Mouse (Mus musculus) CH12F3 (cell line): Measurements from ENCODE around the gene Mkrn2os.

Source experiments
- in situ Hi-C: fragments of 300-500 bp; cut with MboI; formaldehyde crosslinking; loops from 2 replicates; pipeline ENCODE4 v1.14.3; 2020; ENCODE audit warnings: low sequenced_read_pairs

Gene Mkrn2os

GRCm38 (mm10) chr6:115583430-115584125, 8.8 kb downstream of the Mkrn2os start:
- in situ Hi-C loops: no loop called here

- in situ Hi-C loops: no loop called here
Observed at GRCm38 (mm10) chr6:115582328-115583115, 9.9 kb downstream of the Mkrn2os start.

GRCm38 (mm10) chr6:115580810-115581209, 11.6 kb downstream of the Mkrn2os start:
- in situ Hi-C loops: no loop called here

- in situ Hi-C loops: no loop called here
Observed at GRCm38 (mm10) chr6:115577941-115578340, 14.4 kb downstream of the Mkrn2os start.

- in situ Hi-C loops: no loop called here
Observed at GRCm38 (mm10) chr6:115577407-115577806, 15.0 kb downstream of the Mkrn2os start.

GRCm38 (mm10) chr6:115574171-115574570, 18.2 kb downstream of the Mkrn2os start:
- in situ Hi-C loops: no loop called here

- in situ Hi-C loops: no loop called here
Observed at GRCm38 (mm10) chr6:115565479-115566045, 26.8 kb downstream of the Mkrn2os start.

- in situ Hi-C loops: no loop called here
Observed at GRCm38 (mm10) chr6:115559651-115560632, 32.4 kb downstream of the Mkrn2os start.

GRCm38 (mm10) chr6:115558176-115558575, 34.2 kb downstream of the Mkrn2os start:
- in situ Hi-C loops: no loop called here

- in situ Hi-C loops: no loop called here
Observed at GRCm38 (mm10) chr6:115555485-115555884, 36.9 kb downstream of the Mkrn2os start.

GRCm38 (mm10) chr6:115546276-115546675, 46.1 kb downstream of the Mkrn2os start:
- in situ Hi-C loops: loop anchor here (25.0 kb wide), 3 partner anchors 484 to 834 kb away; no protein-coding TSS in a partner anchor

- in situ Hi-C loops: loop anchor here (25.0 kb wide), 3 partner anchors 482 to 832 kb away; no protein-coding TSS in a partner anchor
Observed at GRCm38 (mm10) chr6:115544442-115544970, 47.9 kb downstream of the Mkrn2os start, which contains the start of gene Tsen2. Tsen2 (plus strand) TSS chr6:115544664.

- in situ Hi-C loops: loop anchor here (25.0 kb wide), 3 partner anchors 480 to 830 kb away; no protein-coding TSS in a partner anchor
Observed at GRCm38 (mm10) chr6:115542341-115542740, 50.0 kb downstream of the Mkrn2os start.

- in situ Hi-C loops: loop anchor here (25.0 kb wide), 3 partner anchors 479 to 829 kb away; no protein-coding TSS in a partner anchor
Observed at GRCm38 (mm10) chr6:115541676-115542275, 50.6 kb downstream of the Mkrn2os start.

GRCm38 (mm10) chr6:115538645-115539429, 53.5 kb downstream of the Mkrn2os start:
- in situ Hi-C loops: loop anchor here (25.0 kb wide), 3 partner anchors 477 to 827 kb away; no protein-coding TSS in a partner anchor

GRCm38 (mm10) chr6:115536169-115536568, 56.2 kb downstream of the Mkrn2os start:
- in situ Hi-C loops: loop anchor here (25.0 kb wide), 3 partner anchors 474 to 824 kb away; no protein-coding TSS in a partner anchor

- in situ Hi-C loops: loop anchor here (25.0 kb wide), 3 partner anchors 472 to 822 kb away; no protein-coding TSS in a partner anchor
Observed at GRCm38 (mm10) chr6:115534617-115535016, 57.8 kb downstream of the Mkrn2os start.
